Mouse (Mus musculus) lung, postnatal 25 days (tissue): ENCODE results near the gene Plcz1.

ENCODE experiments used
- DNase-seq: peaks from one replicate; pipeline ENCODE4 v3.0.0; 2022; ENCODE audit warnings: low spot score

Plcz1 gene

DNA sequence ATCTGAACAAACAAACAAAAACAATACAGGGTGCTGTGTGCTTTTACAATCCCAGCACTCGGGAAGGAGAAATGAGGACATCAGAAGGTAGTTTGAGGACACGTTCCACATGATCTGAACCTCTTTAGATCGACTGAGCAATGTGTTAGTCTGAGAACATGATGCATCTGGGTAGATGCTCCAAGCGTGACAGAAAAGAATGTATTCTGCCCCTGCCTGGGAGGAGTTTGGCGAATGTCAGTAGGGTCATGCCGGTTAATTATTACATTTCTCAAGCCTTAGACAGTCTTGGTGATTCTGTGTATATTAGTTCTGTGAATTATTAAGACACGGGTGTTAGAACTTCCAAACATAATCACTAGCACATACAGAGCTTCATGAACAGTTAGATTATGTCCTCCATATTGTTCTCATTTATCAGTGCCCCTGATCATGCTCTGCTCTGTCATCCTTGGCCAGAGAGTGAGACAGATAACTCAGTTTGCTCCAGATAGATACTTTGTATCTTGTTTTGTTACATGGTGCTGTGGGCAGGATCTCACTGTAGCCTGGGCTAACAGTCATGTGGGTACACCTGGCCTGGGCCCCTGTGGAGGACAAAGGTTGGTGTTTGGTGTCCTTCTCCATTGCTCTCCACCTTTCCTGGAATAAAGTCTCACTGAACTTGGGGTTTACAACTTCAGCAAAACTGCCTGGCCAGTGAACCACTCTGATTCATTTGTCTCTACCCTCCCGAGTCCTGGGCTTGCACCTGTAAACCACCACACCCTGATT, 94.0 kb downstream of the Plcz1 start:
- DNase-seq: no peak
